Mouse (Mus musculus): ENCODE results near the gene Plcb1.

GRCm38 (mm10) chr2:135454455-135454854, 668.6 kb downstream of the Plcb1 start:
- TF ChIP-seq GATA1 (IDR thresholded peaks at IDR 0.05; ENCODE audit: borderline replicate concordance, low read length) (no peak), FLI1 (IDR thresholded peaks at IDR 0.05; ENCODE audit: low read length) (no peak)

Data from megakaryocyte, embryonic 14.5 days (primary cell).